Mouse (Mus musculus): Measurements from ENCODE around the gene Sbsn.
"Not testable (repeated sequence)": the region's sequence is repeated elsewhere in the genome, so short reads cannot be mapped to it uniquely, and the experiment has no call there.

Sbsn gene

GRCm38 (mm10) chr7:30751086-30751669 lies at the start of gene Sbsn:
Gene Sbsn, plus strand, starts transcription at chr7:30751471.
- no peak for DNase-seq (ENCODE audit: low spot score)

GRCm38 (mm10) chr7:30706214-30706882 lies 44.9 kb upstream of the Sbsn start:
- no peak for DNase-seq (ENCODE audit: low spot score)

- no peak for DNase-seq (ENCODE audit: low spot score)
Measured at GRCm38 (mm10) chr7:30707441-30707840, 43.8 kb upstream of the Sbsn start.

- DNase-seq (ENCODE audit: low spot score) = no peak
Measured at GRCm38 (mm10) chr7:30711942-30712341, 39.3 kb upstream of the Sbsn start, which contains the start of gene Atp4a. Gene Atp4a, plus strand, starts transcription at chr7:30712209.

GRCm38 (mm10) chr7:30717006-30717715 lies 34.1 kb upstream of the Sbsn start:
- DNase-seq (ENCODE audit: low spot score) = peak; percentile 35

GRCm38 (mm10) chr7:30717716-30718046 lies 33.6 kb upstream of the Sbsn start:
- DNase-seq (ENCODE audit: low spot score) = no peak

- DNase-seq (ENCODE audit: low spot score) = no peak
Measured at GRCm38 (mm10) chr7:30719669-30720068, 31.6 kb upstream of the Sbsn start.

- no peak for DNase-seq (ENCODE audit: low spot score)
Measured at GRCm38 (mm10) chr7:30721286-30721685, 30.0 kb upstream of the Sbsn start.

GRCm38 (mm10) chr7:30723274-30723953 lies 27.9 kb upstream of the Sbsn start:
- no peak for DNase-seq (ENCODE audit: low spot score)

- DNase-seq (ENCODE audit: low spot score) = no peak
Measured at GRCm38 (mm10) chr7:30728214-30728613, 23.1 kb upstream of the Sbsn start.

GRCm38 (mm10) chr7:30728739-30729395 lies 22.4 kb upstream of the Sbsn start:
- peak; percentile 30 for DNase-seq (ENCODE audit: low spot score)

GRCm38 (mm10) chr7:30729396-30730063 lies 21.7 kb upstream of the Sbsn start, which contains the start of gene Tmem147:
Gene Tmem147, minus strand, starts transcription at chr7:30729540.
- DNase-seq (ENCODE audit: low spot score) = peak; percentile 94

GRCm38 (mm10) chr7:30730064-30730722 lies 21.1 kb upstream of the Sbsn start:
- DNase-seq (ENCODE audit: low spot score) = not testable (repeated sequence)

GRCm38 (mm10) chr7:30736211-30736610 lies 15.1 kb upstream of the Sbsn start:
- DNase-seq (ENCODE audit: low spot score) = no peak

GRCm38 (mm10) chr7:30742570-30742969 lies 8.7 kb upstream of the Sbsn start:
- DNase-seq (ENCODE audit: low spot score) = not testable (repeated sequence)

- DNase-seq (ENCODE audit: low spot score) = not testable (repeated sequence)
Measured at GRCm38 (mm10) chr7:30743617-30744016, 7.7 kb upstream of the Sbsn start, which contains the start of gene Gapdhs. Gene Gapdhs, minus strand, starts transcription at chr7:30743681.

- no peak for DNase-seq (ENCODE audit: low spot score)
Measured at GRCm38 (mm10) chr7:30744022-30744598, 7.2 kb upstream of the Sbsn start.

GRCm38 (mm10) chr7:30747525-30748204 lies 3.6 kb upstream of the Sbsn start:
- no peak for DNase-seq (ENCODE audit: low spot score)

- no peak for DNase-seq (ENCODE audit: low spot score)
Measured at GRCm38 (mm10) chr7:30749824-30750606, 1.3 kb upstream of the Sbsn start.

All from left cerebral cortex, adult 11 months (tissue).